Mouse (Mus musculus): ENCODE measurements around the gene Arntl2.

GRCm38 (mm10) chr6:146793527-146793926 lies 2.3 kb upstream of the Arntl2 start:
- TF ChIP-seq GATA1 (IDR thresholded peaks at IDR 0.05; ENCODE audit: low read depth, low read length), result no peak
- no peak for TF ChIP-seq POLR2A (IDR thresholded peaks at IDR 0.05; ENCODE audit: control insufficient read depth in 1 of 2, insufficient read depth in 1 of 2, low read depth in 1 of 2, low read length in 2 of 2, poor library complexity in 1 of 2)
- no peak for TF ChIP-seq ZKSCAN1 (IDR thresholded peaks at IDR 0.05; ENCODE audit: low read depth, low read length)
- no peak for TF ChIP-seq HCFC1 (IDR thresholded peaks at IDR 0.05; ENCODE audit: low read depth, low read length)
- no peak for TF ChIP-seq MAZ (IDR thresholded peaks at IDR 0.05; ENCODE audit: low read depth, low read length)
- TF ChIP-seq CTCF (IDR thresholded peaks at IDR 0.05 in 2 of 3, conservative IDR thresholded peaks at IDR 0.05 in 1 of 3; ENCODE audit: control insufficient read depth in 1 of 3, insufficient read depth in 1 of 3, low read depth in 2 of 3, low read length in 3 of 3, poor library complexity in 1 of 3, severe bottlenecking in 1 of 3), result no peak
